Mouse (Mus musculus) frontal cortex, postnatal 25 days (tissue): ENCODE measurements at regions not wholly inside any gene's neighbourhood (a gene's known extent, or its start where the extent isn't known, plus 50 kb on each side); places are given as distances from the start of the nearest gene placed in this dataset.
A peak's percentile ranks its signal among the peaks of the same experiment; 100 is the strongest.
"Not testable (repeated sequence)": the region's sequence is repeated elsewhere in the genome, so short reads cannot be mapped to it uniquely, and the experiment has no call there.

Experiments
- DNase-seq, 2 experiments: peaks; one replicate each; pipeline ENCODE4 v3.0.0; 2022; ENCODE audit warnings: low spot score in 2 of 2

- DNase-seq = no peak
Measured at GRCm38 (mm10) chr16:15368383-15369163, 51.3 kb downstream of the Gm21897 start.

- DNase-seq = no peak
Measured at GRCm38 (mm10) chr16:15372844-15373243, 55.6 kb downstream of the Gm21897 start.

- DNase-seq = no peak
Measured at GRCm38 (mm10) chr16:15373961-15374360, 56.7 kb downstream of the Gm21897 start.

GRCm38 (mm10) chr16:15385557-15386240, 68.4 kb downstream of the Gm21897 start:
- DNase-seq = no peak

GRCm38 (mm10) chr16:15386241-15386574, 69.0 kb downstream of the Gm21897 start:
- peak; percentile 15 to 32 for DNase-seq

GRCm38 (mm10) chr16:15389892-15390291, 72.6 kb downstream of the Gm21897 start:
- no peak for DNase-seq

- no peak for DNase-seq
Measured at GRCm38 (mm10) chr16:15430352-15430751, 113.1 kb downstream of the Gm21897 start.

GRCm38 (mm10) chr16:15432681-15433080, 115.4 kb downstream of the Gm21897 start:
- no peak for DNase-seq

- DNase-seq = not testable (repeated sequence)
Measured at GRCm38 (mm10) chr16:15462856-15463255, 145.6 kb downstream of the Gm21897 start.

GRCm38 (mm10) chr16:15473875-15474274, 156.6 kb downstream of the Gm21897 start:
- DNase-seq = no peak

- no peak for DNase-seq
Measured at GRCm38 (mm10) chr16:15478876-15479275, 161.6 kb downstream of the Gm21897 start.

GRCm38 (mm10) chr16:15491328-15491999, 174.2 kb downstream of the Gm21897 start:
- no peak for DNase-seq

GRCm38 (mm10) chr16:15493236-15493635, 176.0 kb downstream of the Gm21897 start:
- no peak for DNase-seq
